Mouse (Mus musculus) midbrain, embryonic 14.5 days (tissue): ENCODE results near the gene Ahdc1. TPM values are rescaled to one million over a fixed set of nuclear protein-coding genes. Genes with fewer than 3 reads are reported as not detected.
A peak's percentile ranks its signal among the peaks of the same experiment; 100 is the strongest.

ENCODE experiments used
- ATAC-seq: fragments of 200-750 bp; cut with Nextera tagmentation; 2 replicates; pipeline ENCODE4 v1.8.0; 2017; ENCODE audit warnings: moderate number of reproducible peaks, moderate library complexity; ENCODE audit not compliant: low FRiP score, low TSS enrichment
- DNase-seq: peaks from one replicate; pipeline ENCODE4 v3.0.0-alpha.2; 2015
- H3K27ac ChIP-seq: fragments of 300-500 bp; sonication (generic); replicated peaks from 2 replicates; pipeline ENCODE4 v1.5.1; 2014; ENCODE audit warnings: mild to moderate bottlenecking, low read depth, low read length, moderate library complexity
- H3K27me3 ChIP-seq: fragments of 300-500 bp; sonication (generic); 2 replicates; pipeline ENCODE4 v1.6.1; 2014; ENCODE audit warnings: low read length, control low read depth, mixed read lengths; ENCODE audit not compliant: control insufficient read depth, insufficient read depth
- H3K36me3 ChIP-seq: fragments of 300-500 bp; sonication (generic); 2 replicates; pipeline ENCODE4 v1.6.1; 2014; ENCODE audit warnings: low read length, control low read depth; ENCODE audit not compliant: control insufficient read depth, insufficient read depth
- H3K4me1 ChIP-seq: fragments of 300-500 bp; sonication (generic); 2 replicates; pipeline ENCODE4 v1.6.1; 2014; ENCODE audit warnings: mild to moderate bottlenecking, antibody characterized with exemption, low read length, control low read depth; ENCODE audit not compliant: control insufficient read depth, insufficient read depth
- H3K4me2 ChIP-seq: fragments of 300-500 bp; sonication (generic); 2 replicates; pipeline ENCODE4 v1.6.1; 2014; ENCODE audit warnings: mild to moderate bottlenecking, low read length, moderate library complexity
- H3K4me3 ChIP-seq: fragments of 300-500 bp; sonication (generic); replicated peaks from 2 replicates; pipeline ENCODE4 v1.5.1; 2014; ENCODE audit warnings: low read depth, low read length
- H3K9ac ChIP-seq: fragments of 300-500 bp; sonication (generic); replicated peaks from 2 replicates; pipeline ENCODE4 v1.6.1; 2014; ENCODE audit warnings: mild to moderate bottlenecking, low read length, moderate library complexity
- H3K9me3 ChIP-seq: fragments of 300-500 bp; sonication (generic); 2 replicates; pipeline ENCODE4 v1.6.1; 2016; ENCODE audit warnings: low read length, control low read depth, mixed read lengths; ENCODE audit not compliant: control insufficient read depth
- WGBS: fragments of 180-500 bp; shearing (Covaris S2); extraction: QIAGEN DNeasy Blood & Tissue Kit; methylation state at CpG from one replicate; pipeline ENCODE4 v1.1.7; 2014; 5-methylcytosine and 5-hydroxymethylcytosine counted together
- polyA plus RNA-seq: library from polyadenylated mRNA; unstranded; fragments of >200 nt; fragmentation: Nextera tagmentation; extraction: Ambion mirVana; gene quantifications from 2 replicates; pipeline ENCODE4 v1.2.1, GENCODE M21; 2014

Gene Ahdc1
- polyA plus RNA-seq, 1 experiment from 2014 or later: 13.0 TPM

- no peaks in the 10 kb centered on the region for H3K9me3 ChIP-seq
Observed at GRCm38 (mm10) chr4:132981621-132982020, 29.4 kb upstream of the Ahdc1 start.

GRCm38 (mm10) chr4:132982999-132983398, 28.1 kb upstream of the Ahdc1 start:
- Histone ChIP-seq H3K27ac (no peak overlapping the region), H3K9me3 (no peaks in the 10 kb centered on the region), H3K4me2 (no peak overlapping the region), H3K4me3 (no peak overlapping the region), H3K36me3 (no peaks in the 10 kb centered on the region), H3K4me1 (peaks cover 9% of the 10 kb centered on the region; the same call in 1 of the 2 replicates), H3K9ac (no peak overlapping the region), H3K27me3 (no peaks in the 10 kb centered on the region)
- DNase-seq (no peak), ATAC-seq (no peak)
- 84% methylated on average over 6 of the region's 6 CpGs for WGBS

More at GRCm38 (mm10) chr4:132981621-132982020, 29.4 kb upstream of the Ahdc1 start:
- DNase-seq: no peak
- WGBS: 79% methylated on average over 6 of the region's 6 CpGs
- peaks cover 9% of the 10 kb centered on the region; the same call in 1 of the 2 replicates for H3K4me1 ChIP-seq
- no peaks in the 10 kb centered on the region for H3K27me3 ChIP-seq
- H3K4me3 ChIP-seq: no peak overlapping the region
- H3K36me3 ChIP-seq: no peaks in the 10 kb centered on the region
- H3K27ac ChIP-seq: no peak overlapping the region
- ATAC-seq: no peak
- no peak overlapping the region for H3K9ac ChIP-seq
- no peak overlapping the region for H3K4me2 ChIP-seq

- peak; percentile 80 for DNase-seq
- H3K27ac ChIP-seq: peak overlapping the region; percentile 81
- no peak; the same call in 1 of the 2 replicates for ATAC-seq
- no peaks in the 10 kb centered on the region for H3K27me3 ChIP-seq
- H3K4me1 ChIP-seq: peaks cover 9% of the 10 kb centered on the region; the same call in 1 of the 2 replicates
- WGBS: 48% methylated on average over 7 of the region's 7 CpGs
- no peaks in the 10 kb centered on the region for H3K9me3 ChIP-seq
- H3K9ac ChIP-seq: no peak overlapping the region; the same call in 1 of the 2 replicates
- no peaks in the 10 kb centered on the region for H3K36me3 ChIP-seq
- H3K4me3 ChIP-seq: no peak overlapping the region
- no peak overlapping the region for H3K4me2 ChIP-seq
Observed at GRCm38 (mm10) chr4:132983664-132984512, 27.2 kb upstream of the Ahdc1 start.

GRCm38 (mm10) chr4:132988581-132989355, 22.3 kb upstream of the Ahdc1 start:
- DNase-seq (no peak), ATAC-seq (no peak)
- Histone ChIP-seq H3K27me3 (no peaks in the 10 kb centered on the region), H3K36me3 (no peaks in the 10 kb centered on the region), H3K4me1 (peaks cover 7% of the 10 kb centered on the region; the same call in 1 of the 2 replicates), H3K4me3 (no peak overlapping the region), H3K27ac (no peak overlapping the region), H3K4me2 (no peak overlapping the region), H3K9ac (no peak overlapping the region), H3K9me3 (no peaks in the 10 kb centered on the region)
- 84% methylated on average over 6 of the region's 6 CpGs for WGBS

GRCm38 (mm10) chr4:132993553-132993952, 17.5 kb upstream of the Ahdc1 start:
- Histone ChIP-seq H3K4me3 (no peak overlapping the region), H3K27me3 (no peaks in the 10 kb centered on the region), H3K4me1 (no peaks in the 10 kb centered on the region), H3K4me2 (no peak overlapping the region), H3K36me3 (no peaks in the 10 kb centered on the region), H3K27ac (no peak overlapping the region), H3K9me3 (no peaks in the 10 kb centered on the region), H3K9ac (no peak overlapping the region)
- no peak for ATAC-seq
- 62% methylated on average over 4 of the region's 4 CpGs for WGBS
- DNase-seq: no peak

- H3K27ac ChIP-seq: no peak overlapping the region
- H3K36me3 ChIP-seq: no peaks in the 10 kb centered on the region
- H3K4me2 ChIP-seq: no peak overlapping the region
- no peaks in the 10 kb centered on the region for H3K27me3 ChIP-seq
- no peaks in the 10 kb centered on the region for H3K9me3 ChIP-seq
- no peak overlapping the region for H3K4me3 ChIP-seq
- DNase-seq (no peak), ATAC-seq (no peak)
- WGBS: 51% methylated on average over 14 of the region's 14 CpGs
- no peak overlapping the region for H3K9ac ChIP-seq
- peaks cover 3% of the 10 kb centered on the region; the same call in 1 of the 2 replicates for H3K4me1 ChIP-seq
Observed at GRCm38 (mm10) chr4:132997469-132998237, 13.4 kb upstream of the Ahdc1 start.

GRCm38 (mm10) chr4:133002896-133003295, 8.2 kb upstream of the Ahdc1 start:
- no peak overlapping the region for H3K4me2 ChIP-seq
- no peak overlapping the region for H3K4me3 ChIP-seq
- WGBS: 24% methylated on average over 10 of the region's 10 CpGs
- no peaks in the 10 kb centered on the region for H3K36me3 ChIP-seq
- no peaks in the 10 kb centered on the region for H3K27me3 ChIP-seq
- H3K4me1 ChIP-seq: peaks cover 12% of the 10 kb centered on the region
- no peaks in the 10 kb centered on the region for H3K9me3 ChIP-seq
- peak overlapping the region; percentile 55 for H3K27ac ChIP-seq
- DNase-seq (peak; percentile 76), ATAC-seq (no peak; the same call in 1 of the 2 replicates)
- H3K9ac ChIP-seq: no peak overlapping the region

GRCm38 (mm10) chr4:133003316-133004018, 7.6 kb upstream of the Ahdc1 start:
- no peaks in the 10 kb centered on the region for H3K9me3 ChIP-seq
- DNase-seq (peak; percentile 35), ATAC-seq (no peak)
- 0 out of 2 replicates have a peak overlapping the region, but pooled peaks have one; percentile 7 for H3K9ac ChIP-seq
- peaks cover 12% of the 10 kb centered on the region for H3K4me1 ChIP-seq
- H3K36me3 ChIP-seq: no peaks in the 10 kb centered on the region
- no peak overlapping the region for H3K4me3 ChIP-seq
- no peaks in the 10 kb centered on the region for H3K27me3 ChIP-seq
- WGBS: 32% methylated on average over 21 of the region's 21 CpGs
- H3K4me2 ChIP-seq: no peak overlapping the region
- H3K27ac ChIP-seq: peak overlapping the region; percentile 55
